Mouse (Mus musculus) small intestine, adult 2 months (tissue): Measurements from ENCODE around the gene Prrc2c. TPM values are rescaled to one million over a fixed set of nuclear protein-coding genes. Genes with fewer than 3 reads are reported as not detected.

Experiments used
- H3K27ac ChIP-seq: fragments of 200-500 bp; 2 replicates; pipeline ENCODE4 v1.5.1; 2012; ENCODE audit warnings: low read depth, low read length, control low read depth, inconsistent platforms; ENCODE audit not compliant: insufficient read depth
- H3K27me3 ChIP-seq: fragments of 200-500 bp; 2 replicates; pipeline ENCODE4 v1.6.1; 2012; ENCODE audit warnings: mild to moderate bottlenecking, moderate library complexity, low read length, inconsistent platforms; ENCODE audit not compliant: control insufficient read depth, insufficient read depth
- H3K36me3 ChIP-seq: fragments of 200-500 bp; 2 replicates; pipeline ENCODE4 v1.6.1; 2012; ENCODE audit warnings: mild to moderate bottlenecking, low read length, control low read depth, inconsistent platforms; ENCODE audit not compliant: control insufficient read depth, insufficient read depth
- H3K4me1 ChIP-seq: fragments of 200-500 bp; 2 replicates; pipeline ENCODE4 v1.6.1; 2012; ENCODE audit warnings: low read length, inconsistent platforms, mixed read lengths; ENCODE audit not compliant: control insufficient read depth, insufficient read depth, insufficient read length
- H3K4me3 ChIP-seq: fragments of 200-500 bp; 2 replicates; pipeline ENCODE4 v1.5.1; 2012; ENCODE audit warnings: low read depth, mild to moderate bottlenecking, control low read depth, inconsistent platforms, low read length, moderate library complexity
- CTCF ChIP-seq: fragments of 200-500 bp; IDR thresholded peaks from 2 replicates; pipeline ENCODE4 v1.5.1; 2012; ENCODE audit warnings: low read depth, mild to moderate bottlenecking, control low read depth, inconsistent platforms, low read length, moderate library complexity, mixed read lengths; ENCODE audit not compliant: insufficient replicate concordance, insufficient read length; ENCODE audit errors: extremely low read depth
- POLR2A ChIP-seq: fragments of 200-500 bp; IDR thresholded peaks from 2 replicates; pipeline ENCODE4 v1.6.1; 2012; ENCODE audit warnings: low read depth, mild to moderate bottlenecking, control low read depth, inconsistent platforms, low read length, moderate library complexity
- WGBS: fragments of 180-500 bp; shearing (Covaris S2); methylation state at CpG from one replicate; pipeline ENCODE4 v1.1.7; 2018; 5-methylcytosine and 5-hydroxymethylcytosine counted together
- polyA plus RNA-seq: library from polyadenylated mRNA; depleted of rRNA; stranded (reverse); fragments of >200 nt; gene quantifications from 2 replicates; pipeline ENCODE4 v1.2.3, GENCODE M21; 2012

Gene Prrc2c
- polyA plus RNA-seq, 1 experiment, result 31.1 TPM

GRCm38 (mm10) chr1:162693721-162694120 lies 46.6 kb downstream of the Prrc2c start:
- WGBS, result 92% methylated on average over 2 of the region's 2 CpGs
- Histone ChIP-seq H3K27ac (no peak overlapping the region), H3K36me3 (peaks cover 47% of the 10 kb centered on the region), H3K27me3 (no peaks in the 10 kb centered on the region), H3K4me1 (no peaks in the 10 kb centered on the region), H3K4me3 (no peak overlapping the region)
- no peak for TF ChIP-seq POLR2A
- no peak for TF ChIP-seq CTCF

GRCm38 (mm10) chr1:162665486-162666174 lies 74.7 kb downstream of the Prrc2c start:
- no peak overlapping the region for H3K4me3 ChIP-seq
- no peaks in the 10 kb centered on the region for H3K4me1 ChIP-seq
- no peaks in the 10 kb centered on the region for H3K27me3 ChIP-seq
- no peak for TF ChIP-seq POLR2A
- no peak for TF ChIP-seq CTCF
- 5% methylated on average over 11 of the region's 11 CpGs for WGBS
- H3K36me3 ChIP-seq, result peaks cover 2% of the 10 kb centered on the region; the same call in 1 of the 2 replicates
- no peak overlapping the region for H3K27ac ChIP-seq

GRCm38 (mm10) chr1:162664826-162665475 lies 75.4 kb downstream of the Prrc2c start:
- no peaks in the 10 kb centered on the region for H3K36me3 ChIP-seq
- TF ChIP-seq POLR2A, result no peak
- peak; percentile 68; the same call in 1 of the 2 replicates for TF ChIP-seq CTCF
- H3K4me3 ChIP-seq, result no peak overlapping the region
- peaks cover 4% of the 10 kb centered on the region; the same call in 1 of the 2 replicates for H3K4me1 ChIP-seq
- H3K27ac ChIP-seq, result no peak overlapping the region
- H3K27me3 ChIP-seq, result no peaks in the 10 kb centered on the region
- WGBS, result 14% methylated on average over 10 of the region's 10 CpGs

DNA sequence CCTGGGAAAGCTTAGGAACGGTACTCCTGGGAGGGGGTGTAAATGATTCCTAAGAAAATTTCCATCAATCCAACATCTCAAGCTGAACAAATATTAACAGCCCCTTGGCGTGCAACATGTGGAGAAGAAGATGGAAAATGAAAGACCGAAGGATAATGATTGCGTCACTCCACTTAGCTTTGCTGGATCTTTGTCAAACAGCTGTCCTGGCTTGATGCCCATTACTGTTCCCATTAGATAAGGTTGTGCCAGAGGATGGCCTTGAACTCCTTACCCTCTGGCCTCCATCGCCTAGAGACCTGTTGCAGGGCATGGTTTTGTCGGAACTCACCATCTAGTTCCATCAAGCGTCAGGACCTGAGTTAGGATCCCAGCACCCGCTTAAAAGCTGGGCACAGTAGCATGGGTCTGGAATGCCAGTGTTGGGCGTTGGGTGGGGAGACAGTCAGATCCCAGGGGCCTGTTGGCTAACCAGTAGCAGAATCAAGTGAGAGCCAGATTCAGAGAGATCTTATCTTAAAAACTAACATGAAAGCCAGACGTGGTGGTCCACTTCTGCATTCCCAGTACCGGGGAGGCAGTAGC lies 80.0 kb downstream of the Prrc2c start:
- H3K27me3 ChIP-seq, result no peaks in the 10 kb centered on the region
- peaks cover 4% of the 10 kb centered on the region; the same call in 1 of the 2 replicates for H3K4me1 ChIP-seq
- no peak for TF ChIP-seq CTCF
- no peak for TF ChIP-seq POLR2A
- no peaks in the 10 kb centered on the region for H3K36me3 ChIP-seq
- 29% methylated on average over 11 of the region's 11 CpGs for WGBS
- H3K27ac ChIP-seq, result no peak overlapping the region
- no peak overlapping the region for H3K4me3 ChIP-seq

DNA sequence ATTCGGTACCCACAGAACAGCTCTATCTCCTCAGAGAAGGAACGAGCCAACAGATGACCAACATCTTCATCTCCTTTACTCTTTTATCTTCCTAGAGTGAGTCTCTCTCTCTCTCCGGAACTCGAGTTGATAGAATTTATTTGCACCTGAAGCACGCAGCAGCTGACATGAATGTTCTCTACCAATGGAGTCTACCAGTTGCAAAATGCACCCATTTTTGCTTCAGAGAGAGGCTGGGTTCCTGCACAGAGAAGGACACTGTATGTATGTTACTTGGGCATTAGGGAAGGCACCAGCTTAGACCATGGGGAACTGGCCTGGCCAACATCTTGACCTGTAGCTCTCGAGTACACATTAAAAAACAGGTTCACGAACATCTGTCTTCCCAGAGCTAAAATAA lies 82.2 kb downstream of the Prrc2c start, which contains the start of gene Myocos:
Gene Myocos (minus strand): TSS at position 101 of the 400 bp plus-strand sequence.
- H3K36me3 ChIP-seq, result no peaks in the 10 kb centered on the region
- peaks cover 4% of the 10 kb centered on the region; the same call in 1 of the 2 replicates for H3K4me1 ChIP-seq
- 88% methylated on average over 7 of the region's 7 CpGs for WGBS
- H3K4me3 ChIP-seq, result no peak within 1 kb of the TSS
- TF ChIP-seq POLR2A, result no peak
- no peak within 1 kb of the TSS for H3K27ac ChIP-seq
- H3K27me3 ChIP-seq, result no peaks in the 10 kb centered on the region

DNA sequence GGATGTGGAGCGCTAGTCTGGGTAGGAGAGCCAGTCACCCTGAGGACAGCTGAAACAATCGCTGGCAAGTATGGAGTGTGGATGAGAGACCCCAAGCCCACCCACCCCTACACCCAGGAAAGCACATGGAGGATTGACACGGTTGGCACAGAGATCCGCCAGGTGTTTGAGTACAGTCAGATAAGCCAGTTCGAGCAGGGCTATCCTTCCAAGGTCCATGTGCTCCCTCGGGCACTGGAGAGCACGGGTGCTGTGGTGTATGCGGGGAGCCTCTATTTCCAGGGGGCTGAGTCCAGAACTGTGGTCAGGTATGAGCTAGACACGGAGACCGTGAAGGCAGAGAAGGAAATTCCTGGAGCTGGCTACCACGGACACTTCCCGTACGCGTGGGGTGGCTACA lies 91.9 kb downstream of the Prrc2c start:
- Histone ChIP-seq H3K4me1 (no peaks in the 10 kb centered on the region), H3K27me3 (no peaks in the 10 kb centered on the region; the same call in 1 of the 2 replicates), H3K36me3 (no peaks in the 10 kb centered on the region), H3K27ac (no peak overlapping the region), H3K4me3 (no peak overlapping the region)
- 81% methylated on average over 14 of the region's 14 CpGs for WGBS
- TF ChIP-seq CTCF (no peak), POLR2A (no peak)

DNA sequence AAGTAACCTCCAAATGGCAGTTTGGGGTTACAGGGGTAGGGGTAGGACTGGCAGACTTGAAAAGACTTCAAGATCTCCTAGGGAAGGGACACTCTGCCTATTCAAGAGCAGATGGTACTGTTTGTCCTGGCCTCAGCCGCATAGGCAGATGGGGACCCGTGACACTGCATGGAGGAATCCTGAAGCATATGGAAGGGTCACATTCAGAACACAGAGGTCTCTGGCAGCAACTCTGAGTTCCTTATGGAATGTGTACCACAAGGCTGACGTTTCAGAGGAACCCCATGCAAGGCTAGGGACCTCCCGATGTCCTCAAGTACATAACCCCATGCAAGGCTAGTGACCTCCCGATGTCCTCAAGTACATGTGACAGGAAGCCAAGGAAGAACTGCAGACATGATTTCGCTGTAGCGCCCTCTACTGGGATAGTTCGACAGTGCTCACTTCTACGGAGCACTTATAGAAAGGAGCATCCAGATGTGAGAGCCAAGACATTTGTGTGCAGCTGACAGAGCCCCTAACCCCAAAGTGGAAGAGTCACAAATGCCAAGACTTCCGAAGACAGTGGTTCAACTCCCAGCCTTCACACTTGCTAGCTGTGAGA lies 94.2 kb downstream of the Prrc2c start:
- Histone ChIP-seq H3K36me3 (no peaks in the 10 kb centered on the region), H3K27me3 (no peaks in the 10 kb centered on the region; the same call in 1 of the 2 replicates), H3K27ac (no peak overlapping the region), H3K4me1 (no peaks in the 10 kb centered on the region), H3K4me3 (no peak overlapping the region)
- 71% methylated on average over 10 of the region's 10 CpGs for WGBS
- TF ChIP-seq CTCF, result no peak
- no peak for TF ChIP-seq POLR2A
